Mouse (Mus musculus) spleen, adult 2 months (tissue): ENCODE measurements around the gene Capn3. TPM values are rescaled to one million over a fixed set of nuclear protein-coding genes. Genes with fewer than 3 reads are reported as not detected.

Experiments used
- DNase-seq, 2 experiments: peaks; one replicate each; pipeline versions ENCODE4 v3.0.0 to v3.0.0-alpha.2; 2012 to 2021; ENCODE audit warnings: low spot score in 2 of 2, low read depth in 1 of 2
- H3K27ac ChIP-seq: fragments of 200-500 bp; 2 replicates; pipeline ENCODE4 v1.5.1; 2012; ENCODE audit warnings: low read length, inconsistent platforms; ENCODE audit not compliant: insufficient read depth
- H3K27me3 ChIP-seq: fragments of 200-500 bp; 2 replicates; pipeline ENCODE4 v1.6.1; 2012; ENCODE audit warnings: mild to moderate bottlenecking, moderate library complexity, low read length, inconsistent platforms; ENCODE audit not compliant: control insufficient read depth, insufficient read depth
- H3K36me3 ChIP-seq: fragments of 200-500 bp; 2 replicates; pipeline ENCODE4 v1.6.1; 2012; ENCODE audit warnings: mild to moderate bottlenecking, low read length, inconsistent platforms; ENCODE audit not compliant: control insufficient read depth, insufficient read depth
- H3K4me1 ChIP-seq: fragments of 200-500 bp; 2 replicates; pipeline ENCODE4 v1.6.1; 2011; ENCODE audit warnings: inconsistent platforms; ENCODE audit not compliant: control insufficient read depth, insufficient read depth, insufficient read length
- H3K4me3 ChIP-seq: fragments of 200-500 bp; 2 replicates; pipeline ENCODE4 v1.5.1; 2011; ENCODE audit warnings: mild to moderate bottlenecking, inconsistent platforms; ENCODE audit not compliant: insufficient read depth, insufficient read length; ENCODE audit errors: extremely low read depth
- CTCF ChIP-seq: fragments of 200-500 bp; IDR thresholded peaks from 2 replicates; pipeline ENCODE4 v1.5.1; 2011; ENCODE audit warnings: mild to moderate bottlenecking, inconsistent platforms; ENCODE audit not compliant: insufficient read depth, insufficient read length, insufficient replicate concordance; ENCODE audit errors: extremely low read depth
- POLR2A ChIP-seq: fragments of 200-500 bp; IDR thresholded peaks from 2 replicates; pipeline ENCODE4 v1.6.1; 2011; ENCODE audit warnings: low read depth, low read length, inconsistent platforms
- WGBS: fragments of 180-500 bp; shearing (Covaris S2); methylation state at CpG from one replicate; pipeline ENCODE4 v1.1.7; 2018; 5-methylcytosine and 5-hydroxymethylcytosine counted together
- polyA plus RNA-seq: library from polyadenylated mRNA; depleted of rRNA; stranded (reverse); fragments of >200 nt; gene quantifications from 2 replicates; pipeline ENCODE4 v1.2.3, GENCODE M21; 2012

Capn3 gene
- polyA plus RNA-seq, 1 experiment, result 2.0 TPM

- Histone ChIP-seq H3K27me3 (no peaks in the 10 kb centered on the region), H3K36me3 (no peaks in the 10 kb centered on the region), H3K27ac (no peak overlapping the region), H3K4me1 (no peaks in the 10 kb centered on the region), H3K4me3 (no peak overlapping the region)
- WGBS, result 93% methylated on average over 13 of the region's 13 CpGs
- TF ChIP-seq CTCF (no peak), POLR2A (no peak)
- DNase-seq, result no peak
These were observed 20.7 kb downstream of the Capn3 start for GRCm38 (mm10) chr2:120476277-120477087.

GRCm38 (mm10) chr2:120478600-120478999, 22.8 kb downstream of the Capn3 start:
- 48% methylated on average over 3 of the region's 3 CpGs for WGBS
- TF ChIP-seq POLR2A (no peak), CTCF (peak; percentile 66; the same call in 1 of the 2 replicates)
- H3K4me1 ChIP-seq, result peaks cover 3% of the 10 kb centered on the region; the same call in 1 of the 2 replicates

GRCm38 (mm10) chr2:120481921-120482320, 26.1 kb downstream of the Capn3 start:
- Histone ChIP-seq H3K27ac (no peak overlapping the region), H3K36me3 (no peaks in the 10 kb centered on the region), H3K27me3 (no peaks in the 10 kb centered on the region), H3K4me3 (no peak overlapping the region), H3K4me1 (peaks cover 3% of the 10 kb centered on the region; the same call in 1 of the 2 replicates)
- WGBS, result 72% methylated on average over 8 of the region's 8 CpGs
- no peak for DNase-seq
- TF ChIP-seq POLR2A, result no peak
- no peak for TF ChIP-seq CTCF

More at GRCm38 (mm10) chr2:120478600-120478999, 22.8 kb downstream of the Capn3 start:
- Histone ChIP-seq H3K27ac (no peak overlapping the region), H3K27me3 (no peaks in the 10 kb centered on the region), H3K4me3 (no peak overlapping the region), H3K36me3 (no peaks in the 10 kb centered on the region)
- DNase-seq, result peak; percentile 50 to 72

GRCm38 (mm10) chr2:120482506-120483389, 26.9 kb downstream of the Capn3 start:
- peaks cover 3% of the 10 kb centered on the region; the same call in 1 of the 2 replicates for H3K4me1 ChIP-seq
- WGBS, result 27% methylated on average over 8 of the region's 8 CpGs
- TF ChIP-seq CTCF (no peak), POLR2A (no peak)
- no peak overlapping the region for H3K27ac ChIP-seq
- no peaks in the 10 kb centered on the region for H3K36me3 ChIP-seq
- DNase-seq, result no peak
- no peak overlapping the region for H3K4me3 ChIP-seq
- H3K27me3 ChIP-seq, result no peaks in the 10 kb centered on the region

- TF ChIP-seq POLR2A, result no peak
- peaks cover 3% of the 10 kb centered on the region; the same call in 1 of the 2 replicates for H3K4me1 ChIP-seq
These were observed 28.4 kb downstream of the Capn3 start for GRCm38 (mm10) chr2:120484241-120484640.

GRCm38 (mm10) chr2:120493254-120493653, 37.4 kb downstream of the Capn3 start:
- H3K4me3 ChIP-seq, result no peak overlapping the region
- WGBS, result 67% methylated on average over 4 of the region's 4 CpGs
- H3K4me1 ChIP-seq, result no peaks in the 10 kb centered on the region
- TF ChIP-seq CTCF, result no peak
- no peak for TF ChIP-seq POLR2A
- H3K27ac ChIP-seq, result no peak overlapping the region
- no peaks in the 10 kb centered on the region for H3K36me3 ChIP-seq
- H3K27me3 ChIP-seq, result no peaks in the 10 kb centered on the region
- DNase-seq, result no peak

More at GRCm38 (mm10) chr2:120484241-120484640, 28.4 kb downstream of the Capn3 start:
- no peak for DNase-seq
- WGBS, result 78% methylated on average over 3 of the region's 3 CpGs
- H3K27me3 ChIP-seq, result no peaks in the 10 kb centered on the region
- no peak overlapping the region for H3K27ac ChIP-seq
- no peak overlapping the region for H3K4me3 ChIP-seq
- no peaks in the 10 kb centered on the region for H3K36me3 ChIP-seq

- H3K27ac ChIP-seq, result no peak overlapping the region
- no peaks in the 10 kb centered on the region for H3K27me3 ChIP-seq
- DNase-seq, result no peak
- peaks cover 17% of the 10 kb centered on the region; the same call in 1 of the 2 replicates for H3K4me1 ChIP-seq
- WGBS, result 82% methylated on average over 3 of the region's 3 CpGs
- no peaks in the 10 kb centered on the region for H3K36me3 ChIP-seq
- H3K4me3 ChIP-seq, result no peak overlapping the region
- TF ChIP-seq CTCF (no peak), POLR2A (no peak)
These were observed 40.7 kb downstream of the Capn3 start for GRCm38 (mm10) chr2:120496511-120496910.
